Mouse (Mus musculus) intestine, postnatal 0 days (tissue): Measurements from ENCODE around the gene Ankrd6. TPM values are rescaled to one million over a fixed set of nuclear protein-coding genes. Genes with fewer than 3 reads are reported as not detected.

Experiments used
- ATAC-seq: fragments of 200-750 bp; cut with Nextera tagmentation; 2 replicates; pipeline ENCODE4 v1.8.0; 2017; ENCODE audit warnings: mild to moderate bottlenecking, moderate TSS enrichment, moderate library complexity
- H3K27ac ChIP-seq: fragments of 300-500 bp; sonication (generic); 2 replicates; pipeline ENCODE4 v1.5.1; 2014; ENCODE audit warnings: mild to moderate bottlenecking, low read depth, low read length, moderate library complexity
- H3K27me3 ChIP-seq: fragments of 300-500 bp; sonication (generic); replicated peaks from 2 replicates; pipeline ENCODE4 v1.6.1; 2014; ENCODE audit warnings: low read length, mixed read lengths; ENCODE audit not compliant: control insufficient read depth, insufficient read depth
- H3K36me3 ChIP-seq: fragments of 300-500 bp; sonication (generic); 2 replicates; pipeline ENCODE4 v1.6.1; 2014; ENCODE audit warnings: mild to moderate bottlenecking, moderate library complexity; ENCODE audit not compliant: control insufficient read depth, insufficient read depth
- H3K4me1 ChIP-seq: fragments of 300-500 bp; sonication (generic); replicated peaks from 2 replicates; pipeline ENCODE4 v1.6.1; 2014; ENCODE audit warnings: antibody characterized with exemption, low read length, mixed read lengths; ENCODE audit not compliant: control insufficient read depth, insufficient read depth
- H3K4me2 ChIP-seq: fragments of 300-500 bp; sonication (generic); replicated peaks from 2 replicates; pipeline ENCODE4 v1.6.1; 2014; ENCODE audit warnings: low read depth, mild to moderate bottlenecking, moderate library complexity
- H3K4me3 ChIP-seq: fragments of 300-500 bp; sonication (generic); 2 replicates; pipeline ENCODE4 v1.5.1; 2014; ENCODE audit warnings: low read depth, low read length
- H3K9ac ChIP-seq: fragments of 300-500 bp; sonication (generic); 2 replicates; pipeline ENCODE4 v1.6.1; 2014; ENCODE audit warnings: mild to moderate bottlenecking, low read depth, low read length
- H3K9me3 ChIP-seq: fragments of 300-500 bp; sonication (generic); 2 replicates; pipeline ENCODE4 v1.6.1; 2016; ENCODE audit warnings: mixed run types; ENCODE audit not compliant: control insufficient read depth
- CTCF ChIP-seq: sonication (generic); IDR thresholded peaks from 2 replicates; pipeline ENCODE4 v1.5.1; 2016; ENCODE audit warnings: low read depth, mild to moderate bottlenecking, control low read depth, antibody characterized with exemption, moderate library complexity
- WGBS: fragments of 180-500 bp; shearing (Covaris S2); extraction: QIAGEN DNeasy Blood & Tissue Kit; methylation state at CpG from one replicate; pipeline ENCODE4 v1.1.7; 2014; 5-methylcytosine and 5-hydroxymethylcytosine counted together
- polyA plus RNA-seq: library from polyadenylated mRNA; unstranded; fragments of >200 nt; fragmentation: Nextera tagmentation; extraction: Ambion mirVana; gene quantifications from 2 replicates; pipeline ENCODE4 v1.2.1, GENCODE M21; 2015

Ankrd6 gene
- polyA plus RNA-seq, 1 experiment from 2014 or later: 1.3 TPM

DNA sequence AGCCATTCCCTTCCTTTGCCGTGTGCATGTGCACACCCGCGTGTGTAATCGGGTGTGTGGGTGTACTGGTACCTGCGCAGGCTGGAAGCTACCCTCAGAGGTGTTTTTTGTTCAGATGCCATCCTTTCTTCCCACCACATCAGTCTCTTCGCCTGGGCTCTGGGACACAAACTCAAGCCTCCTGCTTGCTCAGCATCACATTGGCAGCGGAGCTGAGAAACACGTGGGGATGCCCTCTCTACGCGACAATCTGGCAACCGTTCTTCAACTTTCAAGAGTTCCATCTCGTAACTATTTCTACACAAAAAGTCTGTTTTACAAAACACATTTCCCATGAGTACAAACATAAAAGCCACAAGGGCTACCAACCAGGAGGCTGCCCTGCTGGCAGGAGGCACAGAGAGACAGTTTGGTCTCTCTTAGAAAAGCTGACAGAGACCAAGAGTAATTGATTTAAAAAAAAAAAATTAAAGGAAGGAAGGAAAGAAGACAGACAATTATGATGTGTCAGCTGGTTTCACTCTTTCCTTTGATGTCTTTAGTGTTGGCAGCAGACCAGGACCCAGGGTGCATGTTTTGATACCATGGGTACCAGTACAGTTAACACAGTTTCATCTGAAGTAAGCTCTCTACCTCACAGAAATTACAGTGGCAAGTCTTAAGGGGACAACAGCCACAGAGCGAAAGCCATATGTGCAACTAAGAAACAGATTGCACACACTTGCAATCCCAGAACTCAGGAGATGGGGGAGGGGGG is 21.8 kb downstream of the Ankrd6 start:
- 94% methylated on average over 13 of the region's 13 CpGs for WGBS
- Histone ChIP-seq H3K36me3 (no peaks in the 10 kb centered on the region), H3K9ac (no peak overlapping the region), H3K9me3 (no peaks in the 10 kb centered on the region), H3K27ac (no peak overlapping the region), H3K4me3 (no peak overlapping the region), H3K4me2 (no peak overlapping the region), H3K27me3 (no peaks in the 10 kb centered on the region), H3K4me1 (no peaks in the 10 kb centered on the region)
- ATAC-seq: no peak
- TF ChIP-seq CTCF: no peak

DNA sequence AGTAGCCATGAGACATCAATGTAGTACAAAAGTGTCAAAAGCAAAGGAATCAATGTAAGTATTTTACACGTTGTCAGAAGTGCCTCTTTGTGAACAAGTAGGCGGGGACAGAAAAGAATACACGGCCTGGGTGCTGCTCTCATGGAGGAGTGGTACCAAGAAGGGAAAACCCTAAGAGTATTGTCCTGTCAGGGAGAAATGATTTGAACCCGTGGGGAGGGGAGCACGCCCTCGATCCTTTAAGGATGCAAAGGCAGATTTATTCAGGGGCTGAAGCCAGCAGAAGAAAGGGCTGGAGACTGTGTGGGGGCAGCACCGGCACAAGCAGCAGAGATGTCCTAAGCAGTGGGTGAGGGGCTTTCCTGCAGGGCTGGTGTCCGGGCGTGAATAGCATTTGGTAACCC is 26.7 kb downstream of the Ankrd6 start:
- Histone ChIP-seq H3K9me3 (no peaks in the 10 kb centered on the region), H3K27ac (no peak overlapping the region), H3K4me2 (no peak overlapping the region), H3K4me1 (no peaks in the 10 kb centered on the region), H3K9ac (no peak overlapping the region), H3K4me3 (no peak overlapping the region), H3K36me3 (no peaks in the 10 kb centered on the region), H3K27me3 (no peaks in the 10 kb centered on the region)
- ATAC-seq: no peak
- WGBS: 57% methylated on average over 9 of the region's 9 CpGs
- no peak for TF ChIP-seq CTCF

DNA sequence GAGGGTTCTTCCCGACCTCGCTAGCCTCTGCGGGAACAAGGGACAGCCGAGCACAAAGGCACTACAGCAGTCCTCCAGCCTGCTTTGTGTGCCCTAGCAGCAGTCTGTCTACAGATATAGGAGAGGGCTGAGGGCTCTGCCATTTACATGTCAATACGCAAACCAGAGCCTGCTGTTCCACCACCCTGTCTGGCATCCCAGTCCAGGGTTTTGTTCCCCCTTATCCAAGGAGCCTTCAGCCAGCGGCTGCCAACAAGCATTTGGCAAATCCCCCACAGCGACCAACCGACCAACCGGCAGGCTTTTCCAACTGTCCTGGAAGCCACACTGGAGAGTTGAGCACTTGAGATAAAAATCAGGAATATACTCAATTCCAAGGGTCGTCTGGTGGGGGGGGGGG is 27.2 kb downstream of the Ankrd6 start:
- TF ChIP-seq CTCF: no peak
- Histone ChIP-seq H3K36me3 (no peaks in the 10 kb centered on the region), H3K9me3 (no peaks in the 10 kb centered on the region), H3K27me3 (no peaks in the 10 kb centered on the region), H3K4me3 (no peak overlapping the region), H3K9ac (no peak overlapping the region), H3K27ac (no peak overlapping the region), H3K4me2 (no peak overlapping the region), H3K4me1 (no peaks in the 10 kb centered on the region)
- no peak for ATAC-seq
- 21% methylated on average over 10 of the region's 10 CpGs for WGBS

DNA sequence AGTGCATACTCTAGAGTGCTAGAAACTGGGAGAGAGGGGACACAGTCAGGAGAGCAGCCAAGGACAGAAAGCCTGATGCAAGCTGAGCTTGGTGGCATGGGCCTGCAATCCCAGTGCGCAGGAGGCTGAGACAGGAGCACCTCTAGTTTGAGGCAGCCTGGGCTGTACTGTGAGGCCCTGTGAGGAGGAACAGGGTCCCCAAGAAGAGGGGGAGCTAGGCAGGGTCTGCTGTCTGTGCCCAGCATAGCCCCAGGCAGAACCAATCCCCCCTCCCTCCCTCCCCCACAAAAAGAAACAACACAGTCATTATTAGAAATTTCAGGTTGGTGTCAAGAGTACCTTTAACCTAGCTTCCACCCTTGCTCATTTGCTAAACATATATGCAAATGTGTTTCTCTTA is 27.8 kb downstream of the Ankrd6 start:
- H3K9ac ChIP-seq: no peak overlapping the region; the same call in 1 of the 2 replicates
- H3K36me3 ChIP-seq: no peaks in the 10 kb centered on the region
- no peaks in the 10 kb centered on the region for H3K4me1 ChIP-seq
- no peak for ATAC-seq
- H3K27ac ChIP-seq: no peak overlapping the region
- no peak overlapping the region for H3K4me2 ChIP-seq
- H3K27me3 ChIP-seq: no peaks in the 10 kb centered on the region
- 81% methylated on average over 1 of the region's 1 CpGs for WGBS
- no peak overlapping the region for H3K4me3 ChIP-seq
- H3K9me3 ChIP-seq: no peaks in the 10 kb centered on the region
- no peak for TF ChIP-seq CTCF

DNA sequence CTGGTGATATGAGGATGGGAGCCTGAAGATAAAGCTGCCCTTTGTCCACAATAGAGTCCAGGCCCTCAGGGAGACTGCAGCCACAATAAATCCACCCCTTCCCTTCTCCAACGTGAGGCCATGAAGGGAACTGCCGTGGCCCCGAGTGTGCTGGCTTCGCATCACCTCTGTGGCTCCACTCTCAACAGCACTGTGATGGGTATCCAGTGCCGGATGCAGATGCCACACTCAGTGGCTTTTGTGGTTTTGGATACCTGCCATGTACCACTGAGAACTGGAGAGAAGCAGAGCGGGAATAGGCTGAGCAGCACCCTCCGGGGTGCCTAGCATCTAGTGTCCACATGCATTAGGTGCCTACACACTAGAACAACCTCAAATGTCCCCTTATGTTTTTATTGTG is 29.8 kb downstream of the Ankrd6 start:
- no peak overlapping the region for H3K27ac ChIP-seq
- no peak overlapping the region for H3K9ac ChIP-seq
- H3K4me1 ChIP-seq: 0 out of 2 replicates have a peak, but pooled peaks cover under 1% of the 10 kb centered on the region
- H3K27me3 ChIP-seq: no peaks in the 10 kb centered on the region
- H3K36me3 ChIP-seq: no peaks in the 10 kb centered on the region
- H3K4me3 ChIP-seq: no peak overlapping the region
- 75% methylated on average over 7 of the region's 7 CpGs for WGBS
- ATAC-seq: no peak
- no peak overlapping the region for H3K4me2 ChIP-seq
- no peak for TF ChIP-seq CTCF
- no peaks in the 10 kb centered on the region for H3K9me3 ChIP-seq

DNA sequence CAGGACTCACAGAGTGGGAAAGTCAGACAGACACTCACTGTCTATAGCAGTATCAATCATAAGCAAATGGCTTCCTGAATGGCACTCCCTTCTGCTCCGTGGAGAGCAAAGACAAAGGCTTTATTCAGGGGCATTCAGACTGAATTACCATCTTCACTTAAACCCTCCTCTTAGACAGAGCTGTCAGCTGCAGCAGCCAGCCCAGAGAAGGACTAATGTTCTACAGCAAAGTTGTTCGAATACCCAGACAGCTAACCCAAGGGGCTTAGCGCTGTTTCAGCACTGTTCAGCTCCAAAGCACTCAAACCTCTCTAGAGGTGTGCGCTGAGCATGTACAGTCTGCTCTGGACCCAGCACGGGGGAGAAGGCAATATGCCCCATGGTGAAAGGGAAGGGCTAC is 32.1 kb downstream of the Ankrd6 start:
- Histone ChIP-seq H3K27ac (no peak overlapping the region), H3K4me2 (no peak overlapping the region), H3K9ac (no peak overlapping the region), H3K9me3 (no peaks in the 10 kb centered on the region), H3K27me3 (no peaks in the 10 kb centered on the region), H3K36me3 (no peaks in the 10 kb centered on the region), H3K4me1 (0 out of 2 replicates have a peak, but pooled peaks cover 4% of the 10 kb centered on the region), H3K4me3 (no peak overlapping the region)
- ATAC-seq: no peak
- no peak for TF ChIP-seq CTCF
- 77% methylated on average over 5 of the region's 5 CpGs for WGBS
